Mouse (Mus musculus) heart, adult 11 months (tissue): Measurements from ENCODE around the gene Gng7.

Source experiments
- DNase-seq: peaks from one replicate; pipeline ENCODE4 v3.0.0; 2022

The Gng7 gene

GRCm38 (mm10) chr10:80940320-80940987 is 74.3 kb downstream of the Gng7 start:
- peak; percentile 99 for DNase-seq

- peak; percentile 98 for DNase-seq
Observed at GRCm38 (mm10) chr10:80939671-80940070, 75.1 kb downstream of the Gng7 start.

GRCm38 (mm10) chr10:80938831-80939550 is 75.8 kb downstream of the Gng7 start:
- no peak for DNase-seq

- peak; percentile 95 for DNase-seq
Observed at GRCm38 (mm10) chr10:80937646-80938045, 77.1 kb downstream of the Gng7 start.

- DNase-seq, result no peak
Observed at GRCm38 (mm10) chr10:80936810-80937164, 78.0 kb downstream of the Gng7 start.

GRCm38 (mm10) chr10:80936135-80936809 is 78.5 kb downstream of the Gng7 start:
- DNase-seq, result peak; percentile 98

GRCm38 (mm10) chr10:80935698-80936097 is 79.0 kb downstream of the Gng7 start:
- no peak for DNase-seq

GRCm38 (mm10) chr10:80935241-80935640 is 79.5 kb downstream of the Gng7 start:
- peak; percentile 97 for DNase-seq

GRCm38 (mm10) chr10:80934136-80934985 is 80.4 kb downstream of the Gng7 start:
- peak; percentile 92 for DNase-seq

GRCm38 (mm10) chr10:80933421-80933979 is 81.2 kb downstream of the Gng7 start:
- peak; percentile 98 for DNase-seq

GRCm38 (mm10) chr10:80932700-80933420 is 81.9 kb downstream of the Gng7 start:
- peak; percentile 96 for DNase-seq

GRCm38 (mm10) chr10:80932206-80932605 is 82.5 kb downstream of the Gng7 start:
- DNase-seq, result peak; percentile 96

- DNase-seq, result no peak
Observed at GRCm38 (mm10) chr10:80931695-80932094, 83.0 kb downstream of the Gng7 start.

- peak; percentile 97 for DNase-seq
Observed at GRCm38 (mm10) chr10:80931153-80931671, 83.5 kb downstream of the Gng7 start.

GRCm38 (mm10) chr10:80930361-80931152 is 84.2 kb downstream of the Gng7 start:
- DNase-seq, result peak; percentile 96

- DNase-seq, result peak; percentile 100
Observed at GRCm38 (mm10) chr10:80929299-80930226, 85.2 kb downstream of the Gng7 start, which contains the start of gene Gadd45b. Gene Gadd45b, plus strand, starts transcription at chr10:80930073.

- DNase-seq, result peak; percentile 99
Observed at GRCm38 (mm10) chr10:80928586-80929298, 86.0 kb downstream of the Gng7 start.

- DNase-seq, result no peak
Observed at GRCm38 (mm10) chr10:80925472-80925871, 89.3 kb downstream of the Gng7 start.

GRCm38 (mm10) chr10:80921923-80922322 is 92.8 kb downstream of the Gng7 start:
- DNase-seq, result peak; percentile 95
